Mouse (Mus musculus) stomach, embryonic 15.5 days (tissue): ENCODE results near the gene Dgka. TPM values are rescaled to one million over a fixed set of nuclear protein-coding genes. Genes with fewer than 3 reads are reported as not detected.

Experiments
- ATAC-seq: fragments of 200-750 bp; cut with Nextera tagmentation; 2 replicates; pipeline ENCODE4 v1.8.0; 2017; ENCODE audit warnings: low read depth, moderate number of reproducible peaks, moderate TSS enrichment; ENCODE audit not compliant: insufficient read depth, low FRiP score
- H3K27ac ChIP-seq: fragments of 300-500 bp; sonication (generic); 2 replicates; pipeline ENCODE4 v1.5.1; 2015; ENCODE audit warnings: mild to moderate bottlenecking, inconsistent platforms
- H3K27me3 ChIP-seq: fragments of 300-500 bp; sonication (generic); replicated peaks from 2 replicates; pipeline ENCODE4 v1.6.1; 2015; ENCODE audit warnings: inconsistent platforms
- H3K36me3 ChIP-seq: fragments of 300-500 bp; sonication (generic); 2 replicates; pipeline ENCODE4 v1.6.1; 2015; ENCODE audit warnings: inconsistent platforms
- H3K4me1 ChIP-seq: fragments of 300-500 bp; sonication (generic); 2 replicates; pipeline ENCODE4 v1.6.1; 2015; ENCODE audit warnings: inconsistent platforms
- H3K4me2 ChIP-seq: fragments of 300-500 bp; sonication (generic); 2 replicates; pipeline ENCODE4 v1.6.1; 2015; ENCODE audit warnings: mild to moderate bottlenecking, inconsistent platforms
- H3K4me3 ChIP-seq: fragments of 300-500 bp; sonication (generic); replicated peaks from 2 replicates; pipeline ENCODE4 v1.5.1; 2015; ENCODE audit warnings: inconsistent platforms
- H3K9ac ChIP-seq: fragments of 300-500 bp; sonication (generic); 2 replicates; pipeline ENCODE4 v1.6.1; 2015; ENCODE audit warnings: inconsistent platforms
- H3K9me3 ChIP-seq: fragments of 300-500 bp; sonication (generic); 2 replicates; pipeline ENCODE4 v1.6.1; 2016; ENCODE audit warnings: inconsistent platforms
- WGBS: fragments of 180-500 bp; shearing (Covaris S2); methylation state at CpG from one replicate; pipeline ENCODE4 v1.1.7; 2015; 5-methylcytosine and 5-hydroxymethylcytosine counted together
- polyA plus RNA-seq: library from polyadenylated mRNA; unstranded; fragments of >200 nt; fragmentation: Nextera tagmentation; extraction: Ambion mirVana; gene quantifications from 2 replicates; pipeline ENCODE4 v1.2.1, GENCODE M21; 2015

Dgka gene
- polyA plus RNA-seq, 1 experiment from 2014 or later: 18.0 TPM

- peak within 1 kb of the TSS; percentile 78 for H3K4me3 ChIP-seq
- peak within 1 kb of the TSS; percentile 75 for H3K9ac ChIP-seq
- peak within 1 kb of the TSS; percentile 98 for H3K27ac ChIP-seq
- H3K36me3 ChIP-seq: no peaks in the 10 kb centered on the region
- peak; percentile 86 for ATAC-seq
- H3K9me3 ChIP-seq: no peaks in the 10 kb centered on the region
- no peaks in the 10 kb centered on the region; the same call in 1 of the 2 replicates for H3K27me3 ChIP-seq
- WGBS: under 1% methylated on average over 36 of the region's 36 CpGs
- H3K4me2 ChIP-seq: peak within 1 kb of the TSS; percentile 85
- peaks cover 29% of the 10 kb centered on the region for H3K4me1 ChIP-seq
These were observed 3.1 kb upstream of the Dgka start, which contains the start of gene Pym1 for GRCm38 (mm10) chr10:128747646-128748251. TSS of gene Pym1 (plus strand) at chr10:128747889.

- H3K9ac ChIP-seq: peak overlapping the region; percentile 75; the same call in 1 of the 2 replicates
- H3K4me2 ChIP-seq: peak overlapping the region; percentile 85
- no peaks in the 10 kb centered on the region for H3K9me3 ChIP-seq
- no peak for ATAC-seq
- H3K4me1 ChIP-seq: peaks cover 31% of the 10 kb centered on the region
- H3K27me3 ChIP-seq: no peaks in the 10 kb centered on the region; the same call in 1 of the 2 replicates
- peak overlapping the region; percentile 98 for H3K27ac ChIP-seq
- no peaks in the 10 kb centered on the region for H3K36me3 ChIP-seq
- WGBS: 33% methylated on average over 9 of the region's 9 CpGs
- H3K4me3 ChIP-seq: peak overlapping the region; percentile 78
These were observed 2.5 kb upstream of the Dgka start for GRCm38 (mm10) chr10:128746972-128747645.

DNA sequence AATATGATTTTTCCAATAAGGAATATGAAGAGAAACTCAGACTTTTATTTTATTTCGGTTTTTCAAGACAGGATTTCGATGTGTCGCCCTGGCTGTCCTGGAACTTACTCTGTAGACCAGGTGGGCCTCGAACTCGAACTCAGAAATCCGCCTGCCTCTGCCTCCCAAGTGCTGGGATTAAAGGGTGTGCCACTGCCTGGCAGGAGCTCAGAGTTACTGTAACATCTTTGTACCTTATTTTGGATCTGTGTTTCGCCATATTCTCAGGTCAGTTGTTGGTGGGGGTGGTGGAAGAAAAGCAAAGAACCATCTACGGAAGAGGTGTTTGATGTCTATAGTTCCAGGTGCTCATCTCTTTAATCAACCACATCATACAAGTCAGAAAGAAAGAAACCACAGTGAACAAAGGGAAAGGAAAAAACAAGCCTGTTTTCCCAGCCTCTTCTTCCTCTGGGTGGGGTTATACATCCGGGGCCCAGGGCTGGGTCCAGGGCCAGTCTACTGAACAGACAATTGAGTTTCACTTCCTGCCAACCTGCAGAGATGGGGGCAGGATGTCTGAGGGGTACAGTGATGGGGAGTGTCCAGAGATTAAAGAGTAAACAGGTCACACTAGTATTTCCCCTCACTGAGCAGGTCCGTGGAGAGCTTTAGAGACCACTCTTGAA is 1.4 kb upstream of the Dgka start:
- Histone ChIP-seq H3K4me2 (no peak overlapping the region), H3K4me1 (peaks cover 29% of the 10 kb centered on the region), H3K27me3 (no peaks in the 10 kb centered on the region; the same call in 1 of the 2 replicates), H3K4me3 (no peak overlapping the region), H3K9me3 (no peaks in the 10 kb centered on the region), H3K9ac (no peak overlapping the region), H3K36me3 (no peaks in the 10 kb centered on the region), H3K27ac (no peak overlapping the region)
- ATAC-seq: no peak
- 87% methylated on average over 10 of the region's 10 CpGs for WGBS

- Histone ChIP-seq H3K36me3 (no peaks in the 10 kb centered on the region), H3K4me3 (peak overlapping the region; percentile 65), H3K4me2 (peak overlapping the region; percentile 87), H3K27ac (peak overlapping the region; percentile 79), H3K9ac (peak overlapping the region; percentile 55; the same call in 1 of the 2 replicates), H3K4me1 (peaks cover 18% of the 10 kb centered on the region), H3K27me3 (no peaks in the 10 kb centered on the region; the same call in 1 of the 2 replicates), H3K9me3 (no peaks in the 10 kb centered on the region)
- ATAC-seq: no peak
- 32% methylated on average over 8 of the region's 8 CpGs for WGBS
These were observed 444 bp downstream of the Dgka start for GRCm38 (mm10) chr10:128744211-128744610.

GRCm38 (mm10) chr10:128743791-128744191 is 864 bp downstream of the Dgka start:
- Histone ChIP-seq H3K27ac (peak overlapping the region; percentile 79), H3K36me3 (no peaks in the 10 kb centered on the region), H3K9ac (peak overlapping the region; percentile 55), H3K4me3 (peak overlapping the region; percentile 65), H3K27me3 (no peaks in the 10 kb centered on the region; the same call in 1 of the 2 replicates), H3K4me1 (peaks cover 18% of the 10 kb centered on the region), H3K4me2 (peak overlapping the region; percentile 87), H3K9me3 (no peaks in the 10 kb centered on the region)
- peak; percentile 36; the same call in 1 of the 2 replicates for ATAC-seq
- under 1% methylated on average over 35 of the region's 37 CpGs for WGBS

DNA sequence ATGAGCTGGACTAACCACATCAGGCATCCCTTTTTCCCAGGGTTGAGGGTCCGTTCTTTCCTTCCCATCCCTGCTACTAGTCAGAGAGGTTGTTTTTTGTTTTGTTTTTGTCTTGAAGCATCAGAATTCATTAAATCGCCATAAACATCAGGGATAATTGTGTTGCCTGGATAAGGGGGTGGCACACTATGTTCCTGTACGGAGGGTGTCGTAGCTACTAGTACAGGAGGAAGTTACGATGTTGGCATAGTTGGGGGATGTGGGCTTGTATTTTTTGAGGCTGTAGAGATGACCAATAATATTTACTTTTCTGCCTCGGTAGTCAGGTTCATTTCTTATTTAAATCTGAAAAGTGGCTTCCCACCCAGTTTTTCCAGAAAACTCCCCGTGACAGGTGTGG is 1.4 kb downstream of the Dgka start:
- H3K4me2 ChIP-seq: peak overlapping the region; percentile 87
- H3K36me3 ChIP-seq: no peaks in the 10 kb centered on the region
- peak overlapping the region; percentile 79 for H3K27ac ChIP-seq
- H3K4me3 ChIP-seq: peak overlapping the region; percentile 65
- H3K4me1 ChIP-seq: peaks cover 18% of the 10 kb centered on the region
- no peak for ATAC-seq
- H3K27me3 ChIP-seq: no peaks in the 10 kb centered on the region; the same call in 1 of the 2 replicates
- H3K9ac ChIP-seq: peak overlapping the region; percentile 55; the same call in 1 of the 2 replicates
- WGBS: 7% methylated on average over 7 of the region's 7 CpGs
- no peaks in the 10 kb centered on the region for H3K9me3 ChIP-seq

DNA sequence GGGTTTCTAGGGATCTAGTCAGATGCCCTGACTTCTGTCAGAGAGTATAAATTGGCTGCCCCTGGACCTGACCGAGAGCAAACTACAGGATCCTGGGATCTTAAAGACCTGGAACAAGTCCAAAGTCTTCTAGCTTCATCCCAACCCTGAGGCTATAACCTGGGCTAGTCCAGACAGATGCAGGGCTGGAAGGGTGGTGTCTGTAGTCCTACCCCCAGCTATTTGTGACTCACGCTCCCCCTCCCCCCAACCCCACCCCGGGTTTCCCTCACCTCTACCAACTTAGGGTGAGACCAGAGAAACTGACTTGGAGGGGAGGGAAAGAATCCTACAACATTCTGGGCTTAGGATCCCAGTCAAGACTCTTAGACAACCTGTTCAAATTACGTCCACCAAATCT is 2.0 kb downstream of the Dgka start:
- 31% methylated on average over 4 of the region's 4 CpGs for WGBS
- H3K27ac ChIP-seq: 0 out of 2 replicates have a peak overlapping the region, but pooled peaks have one; percentile 36
- no peaks in the 10 kb centered on the region for H3K9me3 ChIP-seq
- peak overlapping the region; percentile 65 for H3K4me3 ChIP-seq
- peak overlapping the region; percentile 87 for H3K4me2 ChIP-seq
- peaks cover 20% of the 10 kb centered on the region for H3K4me1 ChIP-seq
- no peak for ATAC-seq
- no peaks in the 10 kb centered on the region; the same call in 1 of the 2 replicates for H3K27me3 ChIP-seq
- H3K9ac ChIP-seq: no peak overlapping the region
- no peaks in the 10 kb centered on the region for H3K36me3 ChIP-seq

DNA sequence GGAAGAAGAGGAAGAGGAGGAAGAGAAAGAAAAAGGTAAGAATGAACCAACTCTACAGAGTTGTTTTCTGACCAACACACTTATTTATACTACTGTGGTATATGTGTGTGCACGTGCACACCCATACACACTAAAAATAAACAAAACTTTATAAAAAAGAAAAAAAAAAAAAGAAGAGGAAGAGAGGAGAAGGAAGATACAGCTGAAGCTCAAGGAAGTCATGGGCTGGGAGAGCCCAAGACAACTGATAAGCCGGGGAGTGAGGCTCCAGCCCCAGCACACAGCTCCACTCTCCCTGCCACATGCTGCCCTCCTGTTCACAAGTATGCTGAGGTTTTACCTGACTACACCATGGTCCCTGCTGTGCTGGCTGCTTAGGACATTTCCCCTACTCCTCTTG is 4.4 kb downstream of the Dgka start:
- peaks cover 22% of the 10 kb centered on the region for H3K4me1 ChIP-seq
- 0 out of 2 replicates have a peak, but pooled peaks cover 4% of the 10 kb centered on the region for H3K36me3 ChIP-seq
- no peaks in the 10 kb centered on the region for H3K9me3 ChIP-seq
- no peak overlapping the region for H3K4me3 ChIP-seq
- no peak overlapping the region for H3K9ac ChIP-seq
- ATAC-seq: no peak
- no peak overlapping the region for H3K27ac ChIP-seq
- WGBS: 52% methylated on average over 2 of the region's 2 CpGs
- no peaks in the 10 kb centered on the region; the same call in 1 of the 2 replicates for H3K27me3 ChIP-seq
- H3K4me2 ChIP-seq: no peak overlapping the region

DNA sequence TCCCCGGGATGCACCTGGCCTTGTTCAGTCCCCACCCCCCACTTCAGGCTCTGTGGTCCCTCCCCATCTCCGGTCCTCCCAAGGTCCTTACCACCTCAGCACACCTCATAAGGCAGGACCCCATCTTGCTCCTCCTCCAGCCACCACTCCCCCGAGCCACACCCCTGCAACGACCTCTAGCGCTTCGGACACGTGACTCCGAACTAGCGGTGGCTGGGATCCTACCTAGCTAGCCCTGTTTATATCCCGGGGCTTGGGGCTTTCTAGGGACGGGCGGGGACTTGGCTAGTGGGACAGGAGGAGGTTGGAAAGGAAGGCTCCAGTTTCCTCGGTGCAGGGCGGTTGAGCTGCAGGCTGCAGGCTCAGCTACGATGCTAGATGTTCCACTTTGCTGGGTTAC is 7.2 kb downstream of the Dgka start:
- H3K36me3 ChIP-seq: peaks cover 13% of the 10 kb centered on the region; the same call in 1 of the 2 replicates
- H3K9ac ChIP-seq: no peak overlapping the region
- H3K27me3 ChIP-seq: no peaks in the 10 kb centered on the region; the same call in 1 of the 2 replicates
- H3K4me1 ChIP-seq: 0 out of 2 replicates have a peak, but pooled peaks cover 5% of the 10 kb centered on the region
- no peak overlapping the region for H3K27ac ChIP-seq
- peak; percentile 47 for ATAC-seq
- 5% methylated on average over 15 of the region's 15 CpGs for WGBS
- H3K4me2 ChIP-seq: peak overlapping the region; percentile 39
- peak overlapping the region; percentile 4; the same call in 1 of the 2 replicates for H3K4me3 ChIP-seq
- H3K9me3 ChIP-seq: no peaks in the 10 kb centered on the region

DNA sequence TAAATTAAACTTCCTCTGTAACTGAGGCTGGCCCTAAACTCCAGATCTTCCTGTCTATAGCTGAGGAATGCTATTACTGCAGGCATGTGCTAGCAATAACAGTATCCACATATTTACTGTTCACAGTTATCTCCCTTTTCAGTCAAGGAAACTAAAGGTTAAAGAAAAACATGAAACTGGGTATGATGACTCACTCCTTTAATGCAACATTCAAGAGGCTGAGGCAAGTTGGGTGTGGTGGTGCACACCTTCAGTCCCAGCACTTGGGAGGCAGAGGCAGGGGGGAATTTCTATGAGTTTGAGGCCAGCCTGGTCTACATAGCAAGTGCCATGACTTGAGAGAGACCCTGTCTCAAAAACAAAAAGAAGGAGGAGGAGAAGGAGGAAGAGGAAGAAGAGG is 12.7 kb downstream of the Dgka start:
- H3K27me3 ChIP-seq: no peaks in the 10 kb centered on the region
- no peak for ATAC-seq

GRCm38 (mm10) chr10:128731002-128731433 is 13.6 kb downstream of the Dgka start:
- 16% methylated on average over 10 of the region's 10 CpGs for WGBS
- Histone ChIP-seq H3K9ac (no peak overlapping the region), H3K4me3 (no peak overlapping the region), H3K27ac (no peak overlapping the region), H3K9me3 (no peaks in the 10 kb centered on the region), H3K36me3 (peaks cover 16% of the 10 kb centered on the region; the same call in 1 of the 2 replicates), H3K4me2 (no peak overlapping the region), H3K27me3 (no peaks in the 10 kb centered on the region), H3K4me1 (no peaks in the 10 kb centered on the region)
- ATAC-seq: 0 out of 2 replicates have a peak, but pooled peaks have one; percentile 56

More for the DNA sequence above, 12.7 kb downstream of the Dgka start:
- Histone ChIP-seq H3K4me1 (no peaks in the 10 kb centered on the region), H3K4me2 (no peak overlapping the region), H3K36me3 (peaks cover 16% of the 10 kb centered on the region; the same call in 1 of the 2 replicates), H3K27ac (no peak overlapping the region), H3K4me3 (no peak overlapping the region), H3K9me3 (no peaks in the 10 kb centered on the region), H3K9ac (no peak overlapping the region)
